In the genomic region with DNA sequence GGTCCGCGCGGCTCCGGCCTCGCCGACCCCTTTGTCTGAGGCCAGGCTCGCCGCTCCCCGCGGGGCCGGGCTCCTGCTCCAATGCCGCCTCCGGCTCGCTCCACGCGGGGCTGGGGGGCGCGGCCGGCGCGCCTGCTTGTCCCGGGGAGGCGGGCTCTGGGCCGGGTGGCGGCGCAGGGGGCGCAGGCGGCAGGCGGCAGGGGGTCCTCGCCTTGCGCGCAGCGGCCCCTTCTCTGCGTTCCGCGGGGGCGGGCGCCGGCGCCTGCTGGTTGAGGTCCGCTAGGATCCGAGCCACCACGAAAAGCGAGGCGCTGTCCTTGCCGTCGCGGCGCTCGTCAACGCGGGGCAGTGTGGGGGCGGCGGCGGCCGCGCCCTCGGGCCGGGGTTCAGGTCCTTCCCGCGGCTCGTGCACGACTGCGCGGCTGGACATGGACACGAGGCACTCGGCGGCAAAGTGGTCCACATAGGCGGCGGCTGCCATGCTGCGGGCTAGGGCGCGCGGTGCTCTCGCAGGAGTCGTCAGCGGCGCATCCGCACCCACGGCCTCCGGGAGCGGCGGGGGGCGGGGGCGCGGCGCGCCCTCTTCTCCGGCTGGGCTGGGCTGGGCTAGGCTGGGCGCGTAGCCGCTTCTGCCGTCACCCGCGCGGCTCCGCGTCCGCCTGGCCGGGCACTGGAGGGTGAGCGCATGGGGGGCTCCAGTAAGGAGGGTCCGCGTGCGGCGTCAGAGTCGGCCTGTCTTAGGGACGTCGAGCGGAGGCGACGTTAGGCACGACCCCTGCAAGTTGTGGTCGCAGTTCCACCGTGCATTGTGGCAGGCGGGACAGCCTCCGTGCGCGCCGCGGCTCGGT, we compare ENCODE assay signal across 9 mouse cellular contexts. TPM values are rescaled to one million over a fixed set of nuclear protein-coding genes. Genes with fewer than 3 reads are reported as not detected.
DNase-seq lines count a peak whose midpoint lies in the region; ATAC-seq and TF ChIP-seq lines count a peak whose summit lies in the region.
"Had no signal": no experiment of that assay in that cellular context is flagged by ENCODE, and none has a peak within 500 bp of the region (broad histone marks: within the 10 kb centered on the region; RNA-seq: fewer than 3 reads in every experiment).

No protein-coding gene starts in this region.

- peak overlapping the region; percentile 91 for H3K4me3 ChIP-seq in heart, embryonic 10.5 days
- peak overlapping the region; percentile 77 to 93 (median 79) for H3K4me3 ChIP-seq in CH12.LX (replicated peaks in 1 of 3; ENCODE audit: low read depth in 2 of 3, low read length in 2 of 3, poor library complexity in 1 of 3)
- H3K4me3 ChIP-seq in hindbrain, embryonic 11.5 days (ENCODE audit: low read depth, low read length): peak overlapping the region; percentile 95
- peak overlapping the region; percentile 75 to 89 for H3K4me3 ChIP-seq in liver, embryonic 14.5 days (ENCODE audit: insufficient read depth in 1 of 2, low read depth in 2 of 2, low read length in 2 of 2)

- H3K27ac ChIP-seq in heart, embryonic 10.5 days: peak overlapping the region; percentile 98
- H3K27ac ChIP-seq in CH12.LX (ENCODE audit: insufficient read depth, low read depth): peak overlapping the region; percentile 88
- peak overlapping the region; percentile 91 for H3K27ac ChIP-seq in hindbrain, embryonic 11.5 days (ENCODE audit: low read depth, low read length)
- peak overlapping the region; percentile 76 for H3K27ac ChIP-seq in liver, embryonic 14.5 days

- no peaks in the 10 kb centered on the region for H3K9me3 ChIP-seq in heart, embryonic 10.5 days
- H3K9me3 ChIP-seq in CH12.LX (replicated peaks; ENCODE audit: low read length): no peaks in the 10 kb centered on the region
- no peaks in the 10 kb centered on the region for H3K9me3 ChIP-seq in hindbrain, embryonic 11.5 days (ENCODE audit: control insufficient read depth, low read length)
- H3K9me3 ChIP-seq in liver, embryonic 14.5 days (ENCODE audit: control insufficient read depth, low read length): no peaks in the 10 kb centered on the region

- DNase-seq in heart, embryonic 10.5 days (ENCODE audit: low spot score): peak; percentile 79
- no peak for DNase-seq in heart, adult 11 months
- no peak for DNase-seq in CH12.LX (ENCODE audit: extremely low read depth)
- peak; percentile 83 for DNase-seq in cerebellum, postnatal 25 days
- no peak for DNase-seq in hindbrain, embryonic 11.5 days (ENCODE audit: low spot score)
- peak in 1 of 3 experiments; percentile 49 for DNase-seq in liver, embryonic 14.5 days (ENCODE audit: low read depth in 3 of 3, low spot score in 3 of 3)
- DNase-seq in right cerebral cortex, postnatal 10 days (ENCODE audit: low spot score in 2 of 2): peak; percentile 63 to 82
- DNase-seq in ovary, adult 18-20 months (ENCODE audit: low spot score): no peak

- H3K27me3 ChIP-seq in heart, embryonic 10.5 days (ENCODE audit: insufficient read depth, poor library complexity, severe bottlenecking): no peaks in the 10 kb centered on the region
- peaks cover 6% of the 10 kb centered on the region for H3K27me3 ChIP-seq in CH12.LX (replicated peaks)
- H3K27me3 ChIP-seq in hindbrain, embryonic 11.5 days (ENCODE audit: control insufficient read depth, insufficient read depth, low read length): no peaks in the 10 kb centered on the region; the same call in 1 of the 2 replicates
- H3K27me3 ChIP-seq in liver, embryonic 14.5 days (ENCODE audit: control insufficient read depth, insufficient read depth, low read length): no peaks in the 10 kb centered on the region

- no peak for TF ChIP-seq CTCF in CH12.LX (conservative IDR thresholded peaks at IDR 0.05 in 1 of 2, IDR thresholded peaks at IDR 0.05 in 1 of 2; ENCODE audit: low read depth in 2 of 2, low read length in 2 of 2)
- no peak for TF ChIP-seq CTCF in liver, embryonic 14.5 days (IDR thresholded peaks at IDR 0.05; ENCODE audit: low read depth)

- in situ Hi-C loops in CH12.LX (cut with MboI; ENCODE audit: low pct_ligation_motif_present, low pct_unique_long_range_greater_than_20kb, low sequenced_read_pairs): no loop called here

- no peaks in the 10 kb centered on the region for H3K36me3 ChIP-seq in heart, embryonic 10.5 days
- H3K36me3 ChIP-seq in CH12.LX (replicated peaks in 1 of 2; ENCODE audit: control insufficient read depth in 1 of 2, insufficient read depth in 1 of 2, low read length in 1 of 2): peaks cover 0 to 3% of the 10 kb centered on the region in 2 experiments
- H3K36me3 ChIP-seq in hindbrain, embryonic 11.5 days (ENCODE audit: control insufficient read depth, insufficient read depth, low read length): no peaks in the 10 kb centered on the region
- H3K36me3 ChIP-seq in liver, embryonic 14.5 days (replicated peaks; ENCODE audit: control insufficient read depth, insufficient read depth, low read depth): no peaks in the 10 kb centered on the region

- TF ChIP-seq POLR2A in CH12.LX (IDR thresholded peaks at IDR 0.05; ENCODE audit: low read depth, low read length): no peak

- H3K4me2 ChIP-seq in CH12.LX (ENCODE audit: insufficient read depth, low read depth, poor library complexity, severe bottlenecking): peak overlapping the region; percentile 55
- H3K4me2 ChIP-seq in hindbrain, embryonic 11.5 days (replicated peaks; ENCODE audit: low read depth, low read length): peak overlapping the region; percentile 88
- peak overlapping the region; percentile 97 for H3K4me2 ChIP-seq in liver, embryonic 14.5 days (ENCODE audit: low read depth)

- peaks cover 8% of the 10 kb centered on the region for H3K79me2 ChIP-seq in CH12.LX (replicated peaks; ENCODE audit: control insufficient read depth, extremely low read depth, insufficient read depth, poor library complexity, severe bottlenecking)

- H3K4me1 ChIP-seq in heart, embryonic 10.5 days: peaks cover 33% of the 10 kb centered on the region
- peaks cover 15 to 41% of the 10 kb centered on the region in 2 experiments for H3K4me1 ChIP-seq in CH12.LX (ENCODE audit: control insufficient read depth in 1 of 2, insufficient read depth in 2 of 2)
- H3K4me1 ChIP-seq in hindbrain, embryonic 11.5 days (replicated peaks; ENCODE audit: control insufficient read depth, insufficient read depth, low read length): peaks cover 5% of the 10 kb centered on the region
- peaks cover 44 to 50% of the 10 kb centered on the region in 2 experiments for H3K4me1 ChIP-seq in liver, embryonic 14.5 days (replicated peaks; ENCODE audit: control insufficient read depth in 2 of 2, insufficient read depth in 2 of 2, low read length in 1 of 2)

- ATAC-seq in hindbrain, embryonic 11.5 days (ENCODE audit: low FRiP score): peak; percentile 20; the same call in 1 of the 2 replicates
- ATAC-seq in liver, embryonic 14.5 days (ENCODE audit: insufficient read depth): peak; percentile 51

- under 1% methylated on average over 119 of the region's 121 CpGs for WGBS in heart, embryonic 10.5 days
- WGBS in hindbrain, embryonic 11.5 days: under 1% methylated on average over 86 of the region's 121 CpGs
- under 1% methylated on average over 110 of the region's 121 CpGs for WGBS in liver, embryonic 14.5 days (ENCODE audit: insufficient replicate concordance)

- no peak for TF ChIP-seq EP300 in CH12.LX (IDR thresholded peaks at IDR 0.05; ENCODE audit: low read length)
- TF ChIP-seq EP300 in liver, embryonic 14.5 days (IDR thresholded peaks at IDR 0.05; ENCODE audit: low read depth): no peak

- peak overlapping the region; percentile 67 for H3K9ac ChIP-seq in CH12.LX (ENCODE audit: insufficient read depth, low read depth)
- peak overlapping the region; percentile 97 for H3K9ac ChIP-seq in hindbrain, embryonic 11.5 days (ENCODE audit: low read depth, low read length)
- peak overlapping the region; percentile 72 for H3K9ac ChIP-seq in liver, embryonic 14.5 days (replicated peaks)

- TF ChIP-seq RAD21 in CH12.LX (IDR thresholded peaks at IDR 0.05; ENCODE audit: low read depth, low read length): no peak

- dilution Hi-C loops in CH12.LX (cut with MboI; ENCODE audit: extremely low pct_ligation_motif_present, extremely low pct_unique_long_range_greater_than_20kb, low sequenced_read_pairs): no loop called here

TF ChIP-seq in CH12.LX, 34 proteins besides CTCF, POLR2A, EP300 and RAD21 (continues in another document):
- TF ChIP-seq ZMIZ1 (IDR thresholded peaks at IDR 0.05; ENCODE audit: low read depth, low read length): no peak
- no peak for TF ChIP-seq RCOR1 (conservative IDR thresholded peaks at IDR 0.05; ENCODE audit: low read depth, low read length)
- TF ChIP-seq SIN3A (IDR thresholded peaks at IDR 0.05; ENCODE audit: low read length): 0 out of 2 replicates have a peak, but pooled peaks have one; percentile 62
- TF ChIP-seq KAT2A (IDR thresholded peaks at IDR 0.05; ENCODE audit: insufficient replicate concordance, low read length): no peak
- TF ChIP-seq BHLHE40 (IDR thresholded peaks at IDR 0.05; ENCODE audit: low read depth, low read length): peak; percentile 5; the same call in 1 of the 2 replicates
- TF ChIP-seq TCF12 (IDR thresholded peaks at IDR 0.05; ENCODE audit: low read depth, low read length): no peak
- no peak for TF ChIP-seq USF1 (IDR thresholded peaks at IDR 0.05; ENCODE audit: low read depth, low read length)
- no peak for TF ChIP-seq IRF4 (IDR thresholded peaks at IDR 0.05; ENCODE audit: low read depth, low read length)
- TF ChIP-seq MXI1 (IDR thresholded peaks at IDR 0.05; ENCODE audit: low read depth, low read length): peak; percentile 54
- no peak for TF ChIP-seq SMC3 (IDR thresholded peaks at IDR 0.05; ENCODE audit: low read depth, low read length)
- no peak for TF ChIP-seq ZC3H11A (IDR thresholded peaks at IDR 0.05; ENCODE audit: low read depth, low read length)
- TF ChIP-seq ETS1 (conservative IDR thresholded peaks at IDR 0.05; ENCODE audit: low read depth, low read length): no peak
- no peak for TF ChIP-seq NELFE (IDR thresholded peaks at IDR 0.05; ENCODE audit: low read depth, low read length)
- TF ChIP-seq NRF1 (IDR thresholded peaks at IDR 0.05; ENCODE audit: low read depth, low read length): no peak
- TF ChIP-seq MAX (IDR thresholded peaks at IDR 0.05; ENCODE audit: low read length): no peak

RNA-seq across cellular contexts. Expression of a gene that starts 0.4 kb away (rescaled TPM):
- polyA plus RNA-seq in heart, embryonic 10.5 days (2016; fragmentation: Nextera tagmentation; extraction: Ambion mirVana): 17.3 and 18.3 TPM in 2 replicates
- total RNA-seq in CH12.LX (2012; rRNA removed) (5.7 and 9.7 TPM in 2 replicates), CH12.LX (2014; rRNA removed) (1.2 and 1.7 TPM in 2 replicates)
- polyA plus RNA-seq in CH12.LX (2012; ENCODE audit: insufficient read length, low read depth): 3.7 TPM in 2 replicates
- 30.4 and 35.4 TPM in 2 replicates for polyA plus RNA-seq in hindbrain, embryonic 11.5 days (2014; fragmentation: Nextera tagmentation; extraction: Ambion mirVana)
- polyA plus RNA-seq in liver, embryonic 14.5 days (2012; rRNA removed): 3.2 and 3.4 TPM in 2 replicates
- 12.8 and 15.8 TPM in 2 replicates for polyA plus RNA-seq in liver, embryonic 14.5 days (2014; fragmentation: Nextera tagmentation; extraction: Ambion mirVana)

RNA-seq across cellular contexts. Expression of a gene that starts 21.6 kb away (rescaled TPM):
- polyA plus RNA-seq in heart, embryonic 10.5 days (2016; fragmentation: Nextera tagmentation; extraction: Ambion mirVana): 0.18 TPM in 1 of 2 replicates, not detected in the other
- total RNA-seq in CH12.LX (2012; rRNA removed): not detected in 2 replicates
- not detected in 2 replicates for total RNA-seq in CH12.LX (2014; rRNA removed)
- polyA plus RNA-seq in CH12.LX (2012; ENCODE audit: insufficient read length, low read depth): not detected in 2 replicates
- 0.28 TPM in 1 of 2 replicates, not detected in the other for polyA plus RNA-seq in hindbrain, embryonic 11.5 days (2014; fragmentation: Nextera tagmentation; extraction: Ambion mirVana)
- not detected in 2 replicates for polyA plus RNA-seq in liver, embryonic 14.5 days (2012; rRNA removed)
- not detected in 2 replicates for polyA plus RNA-seq in liver, embryonic 14.5 days (2014; fragmentation: Nextera tagmentation; extraction: Ambion mirVana)
- total RNA-seq: left cerebral cortex, adult 8-10 months had no signal

Comparison
In these comparisons a context has a peak if more than half of its experiments do, and no peak if none do; other contexts are left out.
1. DNase-seq: peak in heart, embryonic 10.5 days (single experiment), cerebellum, postnatal 25 days (2 of 2) and right cerebral cortex, postnatal 10 days (2 of 2); none in heart, adult 11 months (single experiment), CH12.LX (single experiment), hindbrain, embryonic 11.5 days (single experiment) and ovary, adult 18-20 months (single experiment).
2. Peak in every context shown above with its lines, with median percentiles within 50 percentile points of each other: H3K27ac ChIP-seq, H3K4me3 ChIP-seq, H3K4me2 ChIP-seq and H3K9ac ChIP-seq.